Mouse (Mus musculus) gastrocnemius, postnatal 25 days (tissue): ENCODE data around the gene Stard13. TPM values are rescaled to one million over a fixed set of nuclear protein-coding genes. Genes with fewer than 3 reads are reported as not detected.
A peak's percentile ranks its signal among the peaks of the same experiment; 100 is the strongest.

Experiments used
- DNase-seq: peaks from one replicate; pipeline ENCODE4 v3.0.0; 2022
- total RNA-seq, 2 experiments: library from RNA; stranded (reverse); gene quantifications; 1 replicate in 1 of 2; 2 replicates in 1 of 2; pipeline ENCODE4 v1.2.3; 2021

Stard13 gene
- total RNA-seq, 2 experiments from 2014 or later = 6.4 to 7.6 TPM

DNA sequence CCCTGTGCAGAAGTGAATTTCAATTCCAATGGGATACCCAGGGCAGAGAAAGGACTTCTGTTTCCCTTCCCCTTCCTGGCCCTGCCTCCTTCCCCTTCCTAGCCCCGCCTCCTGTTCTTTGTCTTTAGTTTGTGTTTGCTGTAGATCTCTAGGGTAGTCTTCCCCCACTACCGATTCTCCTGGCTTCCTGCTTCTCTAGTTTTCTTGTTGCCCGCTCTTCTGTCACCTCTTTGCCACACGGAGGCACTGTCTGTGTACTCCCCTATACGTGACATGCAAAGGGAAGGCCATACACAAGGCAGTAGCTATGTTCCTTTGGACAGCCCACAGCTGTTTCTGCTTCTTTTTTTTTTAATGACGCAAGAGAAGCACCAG lies 176.7 kb downstream of the Stard13 start:
- no peak for DNase-seq

DNA sequence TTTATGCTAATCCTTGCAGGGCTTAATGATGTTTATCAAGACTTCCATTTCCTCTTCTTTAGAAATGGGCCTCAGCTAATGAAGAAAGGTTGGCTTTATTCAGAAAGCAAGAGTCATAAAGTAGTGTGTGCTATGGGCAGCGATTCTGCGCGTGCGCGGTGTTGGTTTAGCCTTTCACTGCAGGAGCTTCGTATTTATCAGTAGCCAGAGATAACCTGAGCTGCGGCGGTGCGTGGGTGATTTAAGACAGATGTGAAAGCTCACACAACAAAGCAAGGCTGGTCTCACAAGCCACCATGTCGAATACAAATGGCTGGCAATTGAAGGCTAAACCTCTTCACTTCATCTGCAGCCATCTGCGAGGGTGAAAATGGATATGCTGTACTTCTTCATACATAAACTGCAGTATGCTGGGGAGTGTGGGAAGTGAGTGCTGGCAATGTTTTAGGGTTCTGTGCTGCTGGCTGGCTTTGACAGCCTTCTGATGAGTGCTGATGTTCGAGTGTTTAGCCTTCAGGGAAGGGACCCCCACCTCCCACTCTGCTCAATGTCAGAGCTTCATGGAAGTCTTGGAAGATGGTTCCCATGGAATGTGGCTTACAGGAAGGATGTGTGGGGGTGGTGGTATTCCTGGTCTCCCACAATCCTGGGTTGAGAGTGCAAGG lies 177.2 kb downstream of the Stard13 start:
- DNase-seq = no peak

DNA sequence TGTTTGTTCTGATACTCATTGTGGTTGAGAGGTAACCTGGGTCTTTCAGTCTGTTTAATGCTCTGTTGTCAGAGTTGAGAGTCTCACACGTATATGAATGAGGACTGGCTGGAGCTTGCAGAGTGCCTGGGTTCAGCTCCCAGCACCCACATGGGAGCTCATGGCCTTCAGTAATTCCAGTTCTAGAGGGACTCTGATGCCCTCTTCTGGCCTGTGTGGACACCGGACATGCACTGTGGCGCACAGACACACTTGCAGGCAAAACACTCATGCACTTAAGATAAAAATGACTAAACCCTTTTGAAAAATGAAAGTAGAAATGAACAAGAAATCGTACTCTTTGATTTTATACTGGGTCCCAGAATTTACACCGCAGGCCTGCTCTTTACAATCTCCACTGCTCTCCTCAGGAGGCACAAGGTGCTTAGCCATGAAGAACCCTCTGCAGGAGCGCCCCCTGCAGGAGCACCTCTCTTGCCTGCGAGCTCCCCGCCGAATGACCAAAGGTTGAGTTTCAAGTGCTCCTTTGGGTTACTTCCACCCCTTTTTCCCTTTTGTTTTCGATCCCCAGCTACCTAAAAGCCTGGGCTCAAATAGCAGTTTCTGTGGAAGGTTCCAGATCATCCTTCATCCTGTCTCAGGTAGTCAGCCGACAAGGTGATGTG lies 178.1 kb downstream of the Stard13 start:
- no peak for DNase-seq

DNA sequence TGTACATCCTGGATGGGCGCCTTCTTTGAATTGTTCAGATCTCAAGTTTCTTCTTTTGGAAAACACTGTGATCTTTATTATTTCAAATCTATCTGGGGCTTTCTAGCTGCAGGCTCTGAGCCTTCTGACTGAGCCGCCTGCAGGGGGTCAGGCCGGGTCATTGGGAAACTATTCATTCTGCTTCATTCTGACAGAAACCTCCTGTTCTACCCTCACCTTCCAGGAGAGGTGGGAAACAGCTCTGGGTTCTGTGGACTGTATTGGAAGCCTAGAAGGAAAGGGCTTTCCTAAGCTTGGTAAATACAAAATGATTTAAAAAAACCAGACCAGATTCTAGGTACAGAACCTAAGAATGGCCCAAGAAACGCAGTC lies 178.9 kb downstream of the Stard13 start:
- no peak for DNase-seq

DNA sequence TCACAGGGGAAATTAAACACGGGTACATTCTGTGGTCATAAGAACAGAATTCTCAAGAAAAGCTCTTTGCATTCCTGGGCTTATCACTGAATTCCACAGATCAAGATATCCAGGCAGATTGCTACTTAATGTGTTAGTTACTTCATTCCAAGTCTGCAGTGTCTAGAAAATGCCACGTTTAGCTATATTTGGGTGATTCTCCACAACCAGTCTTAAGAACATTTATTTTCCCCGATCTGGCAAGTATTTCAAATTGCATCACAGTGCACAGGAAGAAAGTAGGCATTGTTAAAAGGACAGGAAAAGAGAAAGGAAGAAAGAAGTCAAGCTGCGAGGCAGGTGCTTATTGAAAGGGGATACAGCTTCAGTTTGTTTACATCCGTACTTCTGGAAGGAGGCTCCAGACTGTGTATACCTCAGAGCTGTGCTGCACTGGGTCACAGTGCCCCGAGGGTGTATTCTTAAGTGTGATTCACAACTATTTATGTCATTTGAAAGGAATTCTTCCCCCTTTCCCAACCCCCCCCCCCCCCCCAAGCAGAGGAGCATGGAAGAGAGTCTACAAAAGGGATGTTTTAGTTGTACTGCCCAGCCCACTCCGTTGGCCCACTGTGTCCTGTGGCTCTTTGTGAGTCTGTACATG lies 179.4 kb downstream of the Stard13 start:
- DNase-seq = no peak

DNA sequence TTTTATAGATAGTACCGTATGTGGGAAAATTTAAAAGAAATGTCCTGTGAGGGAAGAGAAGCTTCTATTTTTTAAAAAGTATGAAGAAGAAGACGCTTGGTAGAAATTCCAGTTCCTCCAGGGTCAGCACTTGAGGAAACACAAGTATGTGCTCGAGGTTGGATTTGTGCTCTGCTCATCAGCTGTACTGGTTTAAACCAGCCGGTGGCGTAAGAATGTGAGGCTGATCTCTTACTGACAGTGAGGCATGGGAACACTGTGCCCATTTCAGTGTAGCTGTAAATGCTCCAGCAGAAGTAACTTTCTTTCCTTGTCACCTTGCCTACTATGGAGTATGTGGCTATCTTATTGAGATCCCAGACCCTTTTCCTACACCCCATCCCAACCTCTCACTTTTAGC lies 180.4 kb downstream of the Stard13 start:
- no peak for DNase-seq

DNA sequence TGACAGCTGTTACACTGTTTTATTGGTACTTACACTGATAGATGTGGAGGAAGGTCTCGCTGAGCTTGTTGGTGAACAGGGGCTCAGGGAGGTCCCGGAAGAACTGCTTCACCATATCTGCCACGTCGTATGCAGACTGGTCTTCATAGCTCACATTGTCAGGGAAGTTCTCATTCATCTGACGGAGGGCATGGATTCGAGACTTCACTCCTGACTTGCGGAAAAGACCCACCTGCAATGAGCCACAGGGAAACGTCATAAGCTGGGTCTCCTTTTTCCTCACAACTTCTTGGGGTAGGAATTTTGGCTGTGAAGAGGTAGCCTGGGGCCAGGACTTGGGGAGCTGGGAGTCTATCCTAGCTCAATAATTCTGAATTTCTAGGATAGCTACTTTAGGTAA lies 181.3 kb downstream of the Stard13 start:
- no peak for DNase-seq

DNA sequence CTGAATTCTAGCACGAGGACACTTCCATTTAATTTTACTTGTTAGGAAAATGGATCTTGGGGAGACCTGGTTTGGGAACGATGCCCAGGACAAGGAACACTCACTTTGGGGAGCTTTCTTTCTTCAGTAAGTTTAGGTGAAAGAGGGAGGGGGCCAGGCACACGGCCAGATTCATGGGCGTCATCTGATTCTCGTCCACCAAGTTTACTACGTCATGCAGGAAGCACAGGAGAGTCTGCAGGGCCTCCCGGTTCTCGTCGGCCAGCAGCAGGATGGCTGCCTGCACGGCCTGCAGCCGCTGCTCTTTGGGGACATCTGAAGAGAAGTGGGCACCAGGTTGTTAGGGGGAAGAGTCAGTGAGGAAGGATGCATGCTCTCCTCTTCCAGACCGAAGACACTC lies 186.1 kb downstream of the Stard13 start:
- DNase-seq = no peak

DNA sequence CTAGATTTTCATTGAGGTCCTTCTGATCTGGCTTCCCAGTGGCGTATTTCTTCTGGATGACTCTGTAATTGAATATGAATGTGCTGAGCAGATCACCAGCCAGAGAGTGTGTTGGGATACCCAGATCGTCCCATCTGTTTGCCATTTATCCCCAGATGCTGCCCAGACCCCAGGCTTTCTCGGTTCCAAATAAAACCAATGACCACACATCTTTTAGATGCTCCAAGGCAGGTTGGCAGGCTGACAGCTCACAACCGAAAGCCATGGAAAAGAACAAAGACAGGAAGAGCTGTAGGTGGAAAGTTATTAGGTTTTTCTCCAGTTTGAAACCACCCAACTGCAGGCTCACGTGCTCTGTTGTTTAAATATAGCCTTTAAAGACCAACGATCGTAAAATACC lies 186.7 kb downstream of the Stard13 start:
- peak; percentile 60 for DNase-seq

DNA sequence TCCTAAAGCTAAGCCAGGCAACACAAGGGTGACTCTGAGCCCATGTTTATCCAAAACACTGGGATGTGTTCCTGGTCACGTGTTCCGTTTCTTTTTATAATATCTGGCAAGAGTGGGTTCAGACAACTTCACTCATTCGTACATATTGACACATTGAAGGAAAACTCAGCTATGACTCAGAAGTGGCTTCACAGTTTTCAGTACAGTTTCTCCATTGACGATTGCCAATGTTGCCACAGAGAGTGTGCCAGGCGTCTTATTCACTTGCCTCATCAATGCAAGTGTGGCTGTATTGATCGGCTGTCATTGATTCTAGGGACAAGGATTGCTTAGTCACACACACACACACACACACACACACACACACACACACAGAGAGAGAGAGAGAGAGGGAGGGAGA lies 187.5 kb downstream of the Stard13 start:
- DNase-seq = no peak

DNA sequence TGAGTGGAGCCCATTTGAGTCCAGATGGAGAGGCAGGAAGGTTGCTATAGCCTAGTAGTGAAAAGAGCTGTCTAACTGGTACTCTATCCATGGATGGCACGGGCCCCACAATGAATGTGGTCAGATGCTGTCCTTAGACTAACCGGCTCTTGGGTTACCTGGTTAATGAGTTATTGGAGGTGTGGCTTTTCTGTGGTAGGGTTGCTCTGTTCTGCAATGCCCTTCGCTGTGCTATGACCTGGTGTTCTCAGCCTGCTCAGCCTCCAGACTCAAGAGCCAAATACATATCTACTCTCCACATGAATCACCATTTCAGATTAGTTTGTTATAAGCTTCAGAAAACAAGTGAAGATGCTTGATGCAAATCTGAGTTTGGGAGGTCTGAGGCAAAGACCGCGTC lies 190.7 kb downstream of the Stard13 start:
- DNase-seq = no peak

DNA sequence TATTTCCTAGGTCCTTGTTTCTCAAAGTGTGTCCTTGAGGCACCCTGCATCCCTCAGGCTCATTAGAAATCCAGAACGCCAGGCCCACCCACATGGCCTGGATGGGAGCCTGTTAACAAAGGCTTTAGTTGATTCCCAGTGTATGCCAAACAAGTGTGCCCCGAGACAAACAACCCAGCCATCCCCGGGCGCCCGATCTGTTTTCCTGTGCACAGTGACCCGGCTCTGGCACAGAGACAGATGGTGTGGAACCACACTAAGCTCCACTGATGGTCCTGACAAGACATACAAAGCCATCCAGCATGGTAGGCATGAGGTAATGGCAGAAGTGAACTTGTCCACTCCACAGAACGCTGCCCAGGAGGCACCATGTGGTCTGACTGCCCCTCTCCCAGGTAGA lies 195.8 kb downstream of the Stard13 start:
- no peak for DNase-seq

DNA sequence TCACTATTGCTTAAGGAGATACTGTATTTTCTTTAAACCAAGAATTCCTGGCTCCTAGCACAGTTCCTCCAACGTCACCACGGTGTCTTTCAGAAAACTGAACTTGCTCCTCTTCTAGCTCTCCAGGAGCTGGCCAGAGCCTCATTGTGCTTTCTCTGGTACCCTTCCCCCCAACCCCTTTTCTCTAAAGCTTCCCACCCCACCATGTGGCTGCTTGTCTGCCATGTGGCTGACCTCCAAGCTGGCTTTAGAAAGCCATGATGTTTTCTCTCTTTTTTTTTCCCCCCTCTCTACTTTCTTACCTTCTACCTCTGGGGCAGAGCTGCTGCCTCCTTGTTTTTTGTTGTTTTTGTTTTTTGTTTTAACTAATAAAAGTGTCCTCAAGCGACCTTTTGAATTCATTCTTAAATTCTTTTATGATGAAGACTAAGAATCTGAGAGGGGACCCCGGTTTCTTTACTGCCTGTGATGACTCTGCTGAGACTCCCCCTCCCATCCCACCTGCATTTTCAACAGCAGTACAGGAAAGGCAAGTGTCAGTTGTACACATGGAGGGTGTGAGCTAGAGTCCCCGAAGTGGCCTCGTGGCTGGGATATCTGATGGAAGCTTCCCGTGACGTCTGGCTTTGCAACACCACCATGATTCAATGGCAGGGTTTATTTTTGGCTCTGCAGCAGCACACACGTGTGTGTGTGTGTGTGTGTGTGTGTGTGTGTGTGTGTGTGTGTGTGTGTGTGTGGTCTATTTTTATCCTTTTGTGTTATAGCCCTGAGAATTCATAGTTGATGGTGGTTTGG lies 198.7 kb downstream of the Stard13 start:
- no peak for DNase-seq

DNA sequence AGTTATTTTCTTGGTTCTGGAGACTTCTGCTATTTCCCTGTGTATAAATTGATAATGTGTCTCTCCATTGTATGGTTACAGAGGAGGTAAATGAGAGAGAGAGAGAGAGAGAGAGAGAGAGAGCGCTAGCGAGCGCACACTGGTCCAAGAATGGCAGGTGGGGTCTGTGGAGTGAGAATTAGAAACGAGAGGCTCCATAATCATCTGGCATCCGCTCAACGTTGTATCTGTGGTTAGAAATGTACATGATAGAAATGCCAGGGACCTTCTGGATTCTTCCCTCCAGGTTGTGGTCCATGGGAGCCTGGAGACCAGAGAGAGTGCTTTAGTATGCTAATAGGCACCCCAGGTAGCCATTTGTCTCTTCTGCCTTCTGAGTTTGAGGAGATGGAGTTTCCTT lies 204.7 kb downstream of the Stard13 start:
- no peak for DNase-seq

DNA sequence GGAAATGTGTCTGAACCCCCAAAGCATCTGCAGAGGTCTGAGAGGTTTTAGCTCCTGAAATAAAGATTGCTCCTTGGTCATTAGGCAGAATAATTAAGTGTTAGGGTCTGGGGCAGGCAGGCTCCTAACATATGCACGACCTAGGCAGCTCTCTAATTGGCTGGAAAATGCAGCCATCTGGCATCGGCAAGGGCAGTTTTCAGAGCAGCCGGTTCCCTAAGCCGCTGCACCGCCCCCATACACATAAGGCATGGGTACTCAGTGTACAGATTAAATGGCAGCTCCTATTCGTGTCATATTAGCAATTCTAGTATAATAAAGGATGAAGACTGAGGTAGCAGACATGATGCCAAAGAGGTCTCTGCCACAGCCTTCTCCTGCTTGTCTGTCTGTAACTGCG lies 206.5 kb downstream of the Stard13 start:
- DNase-seq = no peak

DNA sequence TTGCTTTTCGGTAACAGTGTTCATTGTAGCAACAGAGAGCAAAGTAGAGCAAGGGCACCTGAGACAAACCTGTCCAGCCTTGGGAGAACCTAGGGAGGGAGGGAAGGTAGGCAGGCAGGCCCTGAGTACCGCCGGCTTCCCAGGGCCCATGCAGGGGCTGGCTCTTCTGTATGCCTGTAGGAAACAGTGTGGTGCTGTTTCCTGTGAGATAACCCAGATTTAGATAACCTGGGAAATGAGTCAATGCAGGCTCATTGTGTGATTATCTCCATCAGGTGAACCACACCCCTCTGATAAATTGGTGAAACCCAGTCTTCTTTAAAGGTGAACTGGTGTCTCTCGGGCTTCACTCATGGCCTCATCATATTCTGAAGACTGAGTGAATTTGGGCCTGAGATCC lies 207.6 kb downstream of the Stard13 start:
- DNase-seq = no peak

DNA sequence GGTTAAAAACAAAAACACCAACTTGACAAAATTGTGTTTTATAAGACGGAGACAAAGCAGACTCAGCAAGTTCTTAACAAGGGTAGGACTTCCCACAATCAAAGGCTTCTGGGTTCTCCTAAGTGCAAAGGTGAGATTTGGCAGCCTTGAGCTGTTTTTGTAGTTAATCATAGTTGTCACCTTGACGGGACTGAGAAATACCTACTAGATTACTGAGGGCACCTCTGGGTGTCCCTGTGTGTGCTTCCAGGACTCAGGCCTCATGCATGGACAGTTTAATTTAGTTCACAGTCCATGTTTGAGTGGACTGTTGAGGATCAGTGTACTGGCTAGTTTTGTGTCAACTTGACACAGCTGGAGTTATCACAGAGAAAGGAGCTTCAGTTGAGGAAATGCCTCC lies 209.2 kb downstream of the Stard13 start:
- DNase-seq = no peak

DNA sequence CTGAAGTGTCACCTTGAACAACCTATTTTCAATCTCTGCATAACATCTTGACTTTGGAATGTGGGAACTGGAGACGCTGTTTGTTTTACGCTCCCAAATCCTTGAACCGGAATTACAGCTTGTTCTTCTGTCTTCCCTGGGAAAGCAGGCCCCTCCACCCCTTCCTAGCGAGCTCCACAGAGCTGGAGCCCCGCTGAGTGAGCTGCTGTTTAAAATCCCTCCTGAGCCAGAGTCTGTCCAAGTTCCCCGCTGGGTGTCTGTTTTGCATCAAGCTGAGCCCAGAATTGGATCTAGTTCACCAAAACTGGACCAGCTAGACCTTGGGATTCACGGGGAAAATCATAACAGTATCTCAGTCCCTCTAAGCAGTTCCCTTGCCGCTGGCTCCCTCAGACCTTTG lies 210.2 kb downstream of the Stard13 start:
- DNase-seq = peak; percentile 17

DNA sequence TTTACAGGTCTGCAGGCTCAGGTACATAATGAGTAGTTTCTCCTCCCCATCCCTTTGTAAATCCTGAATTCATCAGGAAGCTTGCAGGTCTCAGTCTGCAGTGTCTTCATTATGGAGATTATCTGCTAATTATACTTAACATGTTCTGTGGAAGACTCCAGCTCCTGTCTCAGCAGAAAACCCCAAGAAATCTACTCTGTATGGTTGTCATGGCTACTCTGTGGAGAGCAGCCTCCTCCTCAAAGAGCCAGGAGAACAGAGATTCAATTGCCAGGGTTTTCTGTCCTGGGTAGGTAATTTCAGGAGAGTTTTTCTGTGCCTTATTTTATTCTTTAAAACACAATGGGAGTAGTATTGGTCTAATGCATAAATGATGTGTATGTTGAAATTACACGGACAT lies 210.7 kb downstream of the Stard13 start:
- DNase-seq = no peak

DNA sequence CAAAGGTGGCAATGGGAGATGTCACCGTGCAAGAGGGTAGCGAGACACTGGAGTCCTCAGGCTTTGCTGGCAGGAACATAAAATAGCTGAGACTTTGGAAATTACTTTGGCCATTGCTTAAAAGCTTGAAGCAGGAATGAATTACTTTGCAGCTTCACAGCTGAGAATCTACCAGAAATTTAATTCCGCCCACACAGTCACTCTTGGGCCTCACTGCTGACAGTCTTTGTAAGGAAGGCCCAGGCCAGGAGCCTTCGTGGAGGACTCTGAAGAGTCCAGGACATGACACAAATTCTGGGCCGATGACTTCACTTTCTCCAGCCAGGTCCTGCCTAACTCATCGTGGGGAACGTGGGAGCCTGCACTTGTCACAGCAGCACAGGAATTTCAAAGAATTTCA lies 211.6 kb downstream of the Stard13 start:
- DNase-seq = peak; percentile 19

DNA sequence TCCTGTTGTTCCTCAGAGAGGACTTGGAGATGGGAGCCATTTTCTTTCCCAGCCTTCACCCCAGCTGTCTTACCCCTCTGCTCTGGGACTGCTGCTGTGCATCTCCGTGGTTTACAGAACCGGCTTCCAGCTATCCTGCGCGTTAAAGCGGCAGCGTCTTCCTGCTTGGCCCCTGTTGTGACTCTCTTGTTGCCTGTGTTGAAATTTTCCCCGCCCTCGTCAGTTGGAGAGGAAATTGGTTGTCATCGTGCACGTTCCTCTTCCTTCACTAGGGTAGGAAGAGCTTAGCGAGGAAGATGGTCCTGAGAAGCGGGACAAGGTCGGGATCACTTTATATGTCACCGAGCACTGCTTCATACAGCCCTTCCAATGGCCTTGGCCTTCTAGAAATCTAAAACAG lies 212.8 kb downstream of the Stard13 start:
- DNase-seq = no peak

DNA sequence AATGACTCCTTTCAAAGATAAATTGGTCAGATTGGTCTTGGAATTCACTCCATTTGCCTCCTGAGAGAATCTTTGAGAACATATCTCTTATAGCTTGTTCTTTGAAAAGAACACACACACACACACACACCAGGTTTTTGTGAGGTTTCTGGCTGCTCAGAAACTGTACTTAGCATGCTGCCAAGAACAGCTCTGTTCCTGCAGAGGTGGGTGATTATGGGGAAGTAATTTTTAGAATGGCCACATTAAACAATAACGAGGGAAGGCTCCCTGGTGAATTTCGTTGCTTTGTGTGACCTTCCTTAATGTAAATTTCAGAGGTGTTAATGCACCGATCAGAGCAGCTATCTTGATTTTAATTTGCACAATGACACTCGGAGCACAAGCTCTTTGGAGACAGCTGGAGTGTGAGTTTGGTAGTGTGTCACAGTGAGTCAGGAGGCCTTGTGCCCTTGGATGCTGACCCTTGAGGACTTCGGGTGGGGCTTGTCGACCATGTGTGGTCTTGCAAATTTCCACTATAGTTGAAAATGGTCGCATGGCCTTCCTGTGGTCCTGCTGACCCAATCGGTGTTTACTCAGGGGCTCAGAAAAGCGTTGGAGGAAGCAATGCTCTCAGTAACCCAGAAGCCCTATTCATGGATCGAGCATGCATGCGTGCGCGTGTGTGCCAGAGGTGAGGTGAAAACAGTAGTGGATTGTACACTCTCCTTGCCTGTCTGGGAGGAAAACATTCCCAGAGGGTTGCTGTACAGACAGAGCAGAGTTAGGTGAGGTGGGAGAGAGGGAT lies 213.4 kb downstream of the Stard13 start:
- no peak for DNase-seq
